Mouse (Mus musculus): ENCODE data around the gene Sgsm2. TPM values are rescaled to one million over a fixed set of nuclear protein-coding genes. Genes with fewer than 3 reads are reported as not detected.
A peak's percentile ranks its signal among the peaks of the same experiment; 100 is the strongest.

Gene Sgsm2
- polyA plus RNA-seq, 1 experiment from 2014 or later = 5.5 TPM

- peaks cover 87% of the 10 kb centered on the region for H3K4me1 ChIP-seq
- no peak overlapping the region; the same call in 1 of the 2 replicates for H3K4me3 ChIP-seq
- DNase-seq (ENCODE audit: low spot score) = peak; percentile 76
- no peaks in the 10 kb centered on the region for H3K9me3 ChIP-seq
- H3K27me3 ChIP-seq (ENCODE audit: insufficient read depth, poor library complexity, severe bottlenecking) = no peaks in the 10 kb centered on the region
- peak overlapping the region; percentile 97; the same call in 1 of the 2 replicates for H3K27ac ChIP-seq
- 87% methylated on average over 22 of the region's 22 CpGs for WGBS
- 0 out of 2 replicates have a peak, but pooled peaks cover 9% of the 10 kb centered on the region for H3K36me3 ChIP-seq
Observed at GRCm38 (mm10) chr11:74836225-74837055, 60.4 kb downstream of the Sgsm2 start.

GRCm38 (mm10) chr11:74835593-74836224 lies 61.2 kb downstream of the Sgsm2 start:
- Histone ChIP-seq H3K4me1 (peaks cover 80% of the 10 kb centered on the region), H3K36me3 (0 out of 2 replicates have a peak, but pooled peaks cover 9% of the 10 kb centered on the region), H3K4me3 (no peak overlapping the region), H3K27me3 (ENCODE audit: insufficient read depth, poor library complexity, severe bottlenecking) (no peaks in the 10 kb centered on the region), H3K9me3 (no peaks in the 10 kb centered on the region), H3K27ac (0 out of 2 replicates have a peak overlapping the region, but pooled peaks have one; percentile 39)
- peak; percentile 61 for DNase-seq (ENCODE audit: low spot score)
- 86% methylated on average over 6 of the region's 6 CpGs for WGBS

- no peak overlapping the region for H3K4me3 ChIP-seq
- H3K36me3 ChIP-seq = 0 out of 2 replicates have a peak, but pooled peaks cover 2% of the 10 kb centered on the region
- H3K4me1 ChIP-seq = peaks cover 71% of the 10 kb centered on the region
- H3K9me3 ChIP-seq = no peaks in the 10 kb centered on the region
- 55% methylated on average over 5 of the region's 5 CpGs for WGBS
- peak; percentile 71 for DNase-seq (ENCODE audit: low spot score)
- peak overlapping the region; percentile 93 for H3K27ac ChIP-seq
- H3K27me3 ChIP-seq (ENCODE audit: insufficient read depth, poor library complexity, severe bottlenecking) = no peaks in the 10 kb centered on the region
Observed at GRCm38 (mm10) chr11:74834650-74835277, 62.1 kb downstream of the Sgsm2 start.

- Histone ChIP-seq H3K27me3 (ENCODE audit: insufficient read depth, poor library complexity, severe bottlenecking) (no peaks in the 10 kb centered on the region), H3K4me1 (peaks cover 71% of the 10 kb centered on the region), H3K36me3 (0 out of 2 replicates have a peak, but pooled peaks cover 2% of the 10 kb centered on the region), H3K4me3 (no peak overlapping the region), H3K27ac (peak overlapping the region; percentile 93), H3K9me3 (no peaks in the 10 kb centered on the region)
- WGBS = 67% methylated on average over 1 of the region's 1 CpGs
- DNase-seq (ENCODE audit: low spot score) = peak; percentile 74
Observed at GRCm38 (mm10) chr11:74834359-74834638, 62.6 kb downstream of the Sgsm2 start.

GRCm38 (mm10) chr11:74833536-74834358 lies 63.1 kb downstream of the Sgsm2 start:
- Histone ChIP-seq H3K36me3 (0 out of 2 replicates have a peak, but pooled peaks cover 2% of the 10 kb centered on the region), H3K4me3 (peak overlapping the region; percentile 79), H3K27ac (peak overlapping the region; percentile 93), H3K27me3 (ENCODE audit: insufficient read depth, poor library complexity, severe bottlenecking) (no peaks in the 10 kb centered on the region), H3K9me3 (no peaks in the 10 kb centered on the region), H3K4me1 (peaks cover 71% of the 10 kb centered on the region)
- peak; percentile 73 for DNase-seq (ENCODE audit: low spot score)
- WGBS = 75% methylated on average over 8 of the region's 8 CpGs

GRCm38 (mm10) chr11:74832503-74833143 lies 64.2 kb downstream of the Sgsm2 start:
- peak; percentile 93 for DNase-seq (ENCODE audit: low spot score)
- 0 out of 2 replicates have a peak, but pooled peaks cover 2% of the 10 kb centered on the region for H3K36me3 ChIP-seq
- no peaks in the 10 kb centered on the region for H3K9me3 ChIP-seq
- peaks cover 73% of the 10 kb centered on the region for H3K4me1 ChIP-seq
- peak overlapping the region; percentile 79 for H3K4me3 ChIP-seq
- H3K27ac ChIP-seq = peak overlapping the region; percentile 93
- under 1% methylated on average over 26 of the region's 26 CpGs for WGBS
- H3K27me3 ChIP-seq (ENCODE audit: insufficient read depth, poor library complexity, severe bottlenecking) = no peaks in the 10 kb centered on the region

GRCm38 (mm10) chr11:74831606-74832451 lies 65.0 kb downstream of the Sgsm2 start:
- DNase-seq (ENCODE audit: low spot score) = peak; percentile 99
- Histone ChIP-seq H3K9me3 (no peaks in the 10 kb centered on the region), H3K36me3 (0 out of 2 replicates have a peak, but pooled peaks cover 2% of the 10 kb centered on the region), H3K4me1 (peaks cover 65% of the 10 kb centered on the region), H3K4me3 (peak overlapping the region; percentile 79), H3K27ac (peak overlapping the region; percentile 93), H3K27me3 (ENCODE audit: insufficient read depth, poor library complexity, severe bottlenecking) (no peaks in the 10 kb centered on the region)
- WGBS = under 1% methylated on average over 61 of the region's 61 CpGs

- no peaks in the 10 kb centered on the region for H3K36me3 ChIP-seq
- no peaks in the 10 kb centered on the region for H3K9me3 ChIP-seq
- peaks cover 60% of the 10 kb centered on the region for H3K4me1 ChIP-seq
- H3K27me3 ChIP-seq (ENCODE audit: insufficient read depth, poor library complexity, severe bottlenecking) = no peaks in the 10 kb centered on the region
- H3K4me3 ChIP-seq = peak overlapping the region; percentile 79
- peak overlapping the region; percentile 93 for H3K27ac ChIP-seq
- under 1% methylated on average over 35 of the region's 35 CpGs for WGBS
- peak; percentile 85 for DNase-seq (ENCODE audit: low spot score)
Observed at GRCm38 (mm10) chr11:74831191-74831605, 65.7 kb downstream of the Sgsm2 start.

GRCm38 (mm10) chr11:74830256-74831161 lies 66.4 kb downstream of the Sgsm2 start, which contains the start of gene Mnt:
TSS of gene Mnt (plus strand) at chr11:74830920.
- H3K4me1 ChIP-seq = peaks cover 58% of the 10 kb centered on the region
- H3K4me3 ChIP-seq = peak within 1 kb of the TSS; percentile 79
- H3K36me3 ChIP-seq = no peaks in the 10 kb centered on the region; the same call in 1 of the 2 replicates
- DNase-seq (ENCODE audit: low spot score) = peak; percentile 100
- H3K27ac ChIP-seq = peak within 1 kb of the TSS; percentile 93
- under 1% methylated on average over 70 of the region's 70 CpGs for WGBS
- no peaks in the 10 kb centered on the region for H3K27me3 ChIP-seq (ENCODE audit: insufficient read depth, poor library complexity, severe bottlenecking)
- H3K9me3 ChIP-seq = no peaks in the 10 kb centered on the region

GRCm38 (mm10) chr11:74829812-74830211 lies 67.0 kb downstream of the Sgsm2 start:
- Histone ChIP-seq H3K36me3 (no peaks in the 10 kb centered on the region; the same call in 1 of the 2 replicates), H3K9me3 (no peaks in the 10 kb centered on the region), H3K4me3 (peak overlapping the region; percentile 79), H3K27me3 (ENCODE audit: insufficient read depth, poor library complexity, severe bottlenecking) (no peaks in the 10 kb centered on the region), H3K4me1 (peaks cover 55% of the 10 kb centered on the region), H3K27ac (peak overlapping the region; percentile 93)
- WGBS = under 1% methylated on average over 20 of the region's 20 CpGs
- DNase-seq (ENCODE audit: low spot score) = peak; percentile 94
